Mouse (Mus musculus) myocyte (in vitro differentiated cells): ENCODE results near the gene Diras1.

Experiments used
- MAX ChIP-seq: IDR thresholded peaks from one replicate; pipeline ENCODE4 v1.6.1; 2011; ENCODE audit warnings: low read depth, mild to moderate bottlenecking, control low read depth
- MYOD1 ChIP-seq, 3 experiments: IDR thresholded peaks; one replicate each; pipeline ENCODE4 v1.6.1; 2011; ENCODE audit warnings: control low read depth in 2 of 3, low read depth in 2 of 3, mild to moderate bottlenecking in 2 of 3, moderate library complexity in 1 of 3; ENCODE audit not compliant: insufficient read length in 2 of 3, control insufficient read depth in 1 of 3
- MYOG ChIP-seq, 3 experiments: IDR thresholded peaks; one replicate each; pipeline ENCODE4 v1.6.1; 2011; ENCODE audit warnings: control low read depth in 2 of 3, low read depth in 2 of 3, mild to moderate bottlenecking in 2 of 3; ENCODE audit not compliant: insufficient read length in 2 of 3, control insufficient read depth in 1 of 3, insufficient read depth in 1 of 3
- POLR2A ChIP-seq: IDR thresholded peaks from one replicate; pipeline ENCODE4 v1.6.1; 2011; ENCODE audit warnings: low read depth, mild to moderate bottlenecking, control low read depth, moderate library complexity; ENCODE audit not compliant: insufficient read length
- REST ChIP-seq: IDR thresholded peaks from one replicate; pipeline ENCODE4 v1.6.1; 2011; ENCODE audit warnings: mild to moderate bottlenecking, control low read depth, moderate library complexity; ENCODE audit not compliant: insufficient read depth, insufficient read length
- TCF12 ChIP-seq: IDR thresholded peaks from one replicate; pipeline ENCODE4 v1.6.1; 2011; ENCODE audit warnings: mild to moderate bottlenecking, control low read depth; ENCODE audit not compliant: poor library complexity, insufficient read depth, severe bottlenecking
- USF1 ChIP-seq: IDR thresholded peaks from one replicate; pipeline ENCODE4 v1.6.1; 2011; ENCODE audit warnings: low read depth, mild to moderate bottlenecking, control low read depth, moderate library complexity

GRCm38 (mm10) chr10:81024346-81024937 is 1.0 kb downstream of the Diras1 start:
- TF ChIP-seq POLR2A (no peak), TCF12 (no peak), MYOG (IDR thresholded peaks at IDR 0.05; ENCODE audit: control insufficient read depth in 1 of 3, insufficient read depth in 1 of 3, insufficient read length in 2 of 3, low read depth in 2 of 3) (no peak), MAX (no peak), REST (no peak), MYOD1 (IDR thresholded peaks at IDR 0.05; ENCODE audit: control insufficient read depth in 1 of 3, insufficient read length in 2 of 3, low read depth in 2 of 3) (no peak), USF1 (no peak)
